Mouse (Mus musculus) pancreas, adult 10 weeks (tissue): Measurements from ENCODE around the gene Zfp472. TPM values are rescaled to one million over a fixed set of nuclear protein-coding genes. Genes with fewer than 3 reads are reported as not detected.

Experiments used
- polyA plus RNA-seq: library from polyadenylated mRNA; stranded (reverse); fragments of 350-450 nt; fragmentation: Illumina TruSeq; extraction: RNeasy Lipid Tissue Mini Kit (QIAGEN cat#74804); gene quantifications from one replicate; pipeline ENCODE4 v1.2.3, GENCODE M21; 2015; ENCODE audit warnings: low read depth, low replicate concordance; ENCODE audit not compliant: insufficient read depth

Zfp472 gene
- polyA plus RNA-seq = 1.3 TPM

GRCm38 (mm10) chr17:32965623-32966290 is at the start of gene Zfp472:
Gene Zfp472 (plus strand): TSS chr17:32965814.

GRCm38 (mm10) chr17:32917131-32917530 is 48.5 kb upstream of the Zfp472 start, which contains the start of gene Cyp4f14:
Gene Cyp4f14 (minus strand): TSS chr17:32917342.

GRCm38 (mm10) chr17:32947215-32947914 is 18.2 kb upstream of the Zfp472 start, which contains the start of gene Cyp4f13:
Gene Cyp4f13 (minus strand): TSS chr17:32947402.

GRCm38 (mm10) chr17:32992699-32993474 is 27.3 kb downstream of the Zfp472 start, which contains the start of gene Zfp952:
Gene Zfp952 (plus strand): TSS chr17:32993129.

Other genes starting within 250 kb of the Zfp472 start
- 5.8 TPM for gene Zfp871, start 177.5 kb upstream of the Zfp472 start, polyA plus RNA-seq
- gene Zfp811, start 155.9 kb upstream of the Zfp472 start, polyA plus RNA-seq = 0.66 TPM
- gene Zfp799, start 135.6 kb upstream of the Zfp472 start, polyA plus RNA-seq = 0.79 TPM
- gene Zfp870, start 74.2 kb upstream of the Zfp472 start, polyA plus RNA-seq = 1.5 TPM
- gene Cyp4f14, start 48.5 kb upstream of the Zfp472 start, polyA plus RNA-seq = 0.66 TPM
- gene Cyp4f13, start 18.4 kb upstream of the Zfp472 start, polyA plus RNA-seq = 31.3 TPM
- gene Zfp952, start 27.3 kb downstream of the Zfp472 start, polyA plus RNA-seq = 3.6 TPM
- gene Zfp763, start 67.6 kb downstream of the Zfp472 start, polyA plus RNA-seq = 0.78 TPM
- gene 4921501E09Rik, start 102.2 kb downstream of the Zfp472 start, polyA plus RNA-seq = not detected
- 1.9 TPM for gene Zfp563, start 123.5 kb downstream of the Zfp472 start, polyA plus RNA-seq
- not detected for gene Morc2b, start 173.9 kb downstream of the Zfp472 start, polyA plus RNA-seq
- not detected for gene Olfr55, start 202.6 kb downstream of the Zfp472 start, polyA plus RNA-seq
- gene Olfr239, start 225.5 kb downstream of the Zfp472 start, polyA plus RNA-seq = not detected